Mouse (Mus musculus): Measurements from ENCODE around the gene Clrn1. TPM values are rescaled to one million over a fixed set of nuclear protein-coding genes. Genes with fewer than 3 reads are reported as not detected.

Clrn1 gene
- polyA plus RNA-seq, 1 experiment from 2014 or later: 0.97 TPM

Other genes with a start within 250 kb of the Clrn1 start
- gene Erich6, start 248.1 kb downstream of the Clrn1 start, polyA plus RNA-seq (2015; fragmentation: Nextera tagmentation; extraction: Ambion mirVana): not detected in 2 replicates
- gene Siah2, start 192.9 kb downstream of the Clrn1 start, polyA plus RNA-seq (2015; fragmentation: Nextera tagmentation; extraction: Ambion mirVana): 5.9 and 6.4 TPM in 2 replicates
- 0.18 TPM in 1 of 2 replicates, not detected in the other for gene Mindy4b-ps, start 63.0 kb downstream of the Clrn1 start, polyA plus RNA-seq (2015; fragmentation: Nextera tagmentation; extraction: Ambion mirVana)
- 1.8 and 1.9 TPM in 2 replicates for gene Med12l, start 120.5 kb upstream of the Clrn1 start, polyA plus RNA-seq (2015; fragmentation: Nextera tagmentation; extraction: Ambion mirVana)
- gene Gpr171, start 216.5 kb upstream of the Clrn1 start, polyA plus RNA-seq (2015; fragmentation: Nextera tagmentation; extraction: Ambion mirVana): 1.2 and 1.5 TPM in 2 replicates

Data from limb, embryonic 13.5 days (tissue).